10 mouse cellular contexts compared by ENCODE assay signal in the genomic region with DNA sequence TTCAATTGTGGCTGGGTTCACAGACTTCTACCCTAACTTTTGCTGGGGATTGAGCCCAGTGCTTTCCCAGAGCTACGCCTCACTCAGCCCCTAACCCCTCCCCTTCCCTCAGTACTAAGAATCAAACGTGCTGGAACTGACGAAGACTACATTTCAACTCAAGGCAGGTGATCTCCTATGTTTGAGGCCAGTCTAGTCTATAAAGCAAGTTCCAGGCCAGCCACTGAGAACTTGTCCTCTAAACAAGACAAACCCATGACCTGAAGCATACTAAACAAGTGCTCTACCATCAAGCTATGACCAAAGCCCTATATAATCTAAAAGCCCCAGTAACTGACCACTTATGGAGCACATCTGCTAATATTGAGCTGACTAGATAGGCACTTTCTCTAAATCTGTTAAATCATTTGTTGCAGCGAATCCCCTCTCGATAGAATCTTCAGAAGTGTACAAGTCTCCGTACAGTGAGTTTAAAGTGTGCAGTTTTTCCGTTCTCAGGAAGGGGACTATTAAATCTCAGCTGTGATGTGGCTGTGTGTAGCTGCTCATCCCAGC. TPM values are rescaled to one million over a fixed set of nuclear protein-coding genes. Genes with fewer than 3 reads are reported as not detected.
DNase-seq lines count a peak whose midpoint lies in the region; ATAC-seq and TF ChIP-seq lines count a peak whose summit lies in the region.
"Had no signal": no experiment of that assay in that cellular context is flagged by ENCODE, and none has a peak within 500 bp of the region (broad histone marks: within the 10 kb centered on the region; RNA-seq: fewer than 3 reads in every experiment).

No protein-coding gene starts in this region.

- intact Hi-C loops in left cerebral cortex, postnatal 36 days (cut with DNase I) = loop anchor here (2.0 kb wide), 1 partner anchor 13 kb away; no protein-coding TSS in a partner anchor

- H3K4me2 ChIP-seq in heart, embryonic 15.5 days = peak overlapping the region; percentile 78
- peak overlapping the region; percentile 78; the same call in 1 of the 2 replicates for H3K4me2 ChIP-seq in hindbrain, postnatal 0 days (ENCODE audit: low read depth, low read length)
- H3K4me2 ChIP-seq in midbrain, embryonic 15.5 days = peak overlapping the region; percentile 70

- H3K9me3 ChIP-seq in heart, embryonic 15.5 days (replicated peaks) = no peaks in the 10 kb centered on the region
- no peaks in the 10 kb centered on the region for H3K9me3 ChIP-seq in embryonic facial prominence, embryonic 10.5 days
- no peaks in the 10 kb centered on the region for H3K9me3 ChIP-seq in hindbrain, postnatal 0 days (ENCODE audit: low read length)
- no peaks in the 10 kb centered on the region for H3K9me3 ChIP-seq in midbrain, embryonic 15.5 days

- ATAC-seq in heart, embryonic 15.5 days (replicated peaks; ENCODE audit: insufficient number of reproducible peaks, insufficient read depth, low FRiP score, low read depth) = no peak
- ATAC-seq in hindbrain, postnatal 0 days = no peak
- ATAC-seq in midbrain, embryonic 15.5 days (replicated peaks) = no peak

- no peaks in the 10 kb centered on the region for H3K27me3 ChIP-seq in heart, embryonic 15.5 days
- H3K27me3 ChIP-seq in embryonic facial prominence, embryonic 10.5 days (replicated peaks; ENCODE audit: low read depth, poor library complexity, severe bottlenecking) = no peaks in the 10 kb centered on the region
- no peaks in the 10 kb centered on the region for H3K27me3 ChIP-seq in hindbrain, postnatal 0 days (ENCODE audit: insufficient read depth, low read length)
- H3K27me3 ChIP-seq in midbrain, embryonic 15.5 days (replicated peaks) = no peaks in the 10 kb centered on the region

- peaks cover 12% of the 10 kb centered on the region for H3K36me3 ChIP-seq in heart, embryonic 15.5 days
- H3K36me3 ChIP-seq in embryonic facial prominence, embryonic 10.5 days (replicated peaks) = peaks cover 34% of the 10 kb centered on the region
- H3K36me3 ChIP-seq in hindbrain, postnatal 0 days (ENCODE audit: insufficient read depth, low read length) = no peaks in the 10 kb centered on the region
- H3K36me3 ChIP-seq in midbrain, embryonic 15.5 days (replicated peaks) = 0 out of 2 replicates have a peak, but pooled peaks cover 5% of the 10 kb centered on the region

- no peak for DNase-seq in heart, adult 18-20 months
- no peak for DNase-seq in embryonic facial prominence, embryonic 10.5 days (ENCODE audit: low spot score)
- no peak for DNase-seq in hindbrain, postnatal 0 days (ENCODE audit: low spot score)
- no peak for DNase-seq in c-Kit-positive CD71-positive TER-119-positive erythroid progenitor cells, embryonic 14.5 days (ENCODE audit: low spot score)
- no peak for DNase-seq in ovary, adult 18-20 months (ENCODE audit: low spot score)
- no peak for DNase-seq in left cerebral cortex, postnatal 36 days (ENCODE audit: low spot score in 2 of 2)
- DNase-seq: lung, postnatal 4 days; thymus, adult 18-20 months had no signal

- peak overlapping the region; percentile 59; the same call in 1 of the 2 replicates for H3K4me3 ChIP-seq in heart, embryonic 15.5 days
- H3K4me3 ChIP-seq in embryonic facial prominence, embryonic 10.5 days = peak overlapping the region; percentile 68
- H3K4me3 ChIP-seq in hindbrain, postnatal 0 days (ENCODE audit: low read length) = no peak overlapping the region
- 0 out of 2 replicates have a peak overlapping the region, but pooled peaks have one; percentile 47 for H3K4me3 ChIP-seq in midbrain, embryonic 15.5 days

- peak overlapping the region; percentile 64; the same call in 1 of the 2 replicates for H3K9ac ChIP-seq in heart, embryonic 15.5 days
- H3K9ac ChIP-seq in hindbrain, postnatal 0 days (replicated peaks; ENCODE audit: low read length) = peak overlapping the region; percentile 81; the same call in 1 of the 2 replicates
- 0 out of 2 replicates have a peak overlapping the region, but pooled peaks have one; percentile 44 for H3K9ac ChIP-seq in midbrain, embryonic 15.5 days

- WGBS in heart, embryonic 15.5 days = 32% methylated on average over 7 of the region's 7 CpGs
- WGBS in embryonic facial prominence, embryonic 10.5 days = 42% methylated on average over 7 of the region's 7 CpGs
- 38% methylated on average over 7 of the region's 7 CpGs for WGBS in hindbrain, postnatal 0 days
- WGBS in midbrain, embryonic 15.5 days = 33% methylated on average over 7 of the region's 7 CpGs

- peak overlapping the region; percentile 89 for H3K27ac ChIP-seq in heart, embryonic 15.5 days
- no peak overlapping the region for H3K27ac ChIP-seq in embryonic facial prominence, embryonic 10.5 days (replicated peaks)
- H3K27ac ChIP-seq in hindbrain, postnatal 0 days = peak overlapping the region; percentile 98
- peak overlapping the region; percentile 92 for H3K27ac ChIP-seq in midbrain, embryonic 15.5 days

- H3K4me1 ChIP-seq in heart, embryonic 15.5 days (replicated peaks) = peaks cover 55% of the 10 kb centered on the region
- H3K4me1 ChIP-seq in embryonic facial prominence, embryonic 10.5 days = peaks cover 50% of the 10 kb centered on the region
- H3K4me1 ChIP-seq in hindbrain, postnatal 0 days (ENCODE audit: insufficient read depth, low read length) = peaks cover 21% of the 10 kb centered on the region; the same call in 1 of the 2 replicates
- peaks cover 64% of the 10 kb centered on the region for H3K4me1 ChIP-seq in midbrain, embryonic 15.5 days

- no peak for TF ChIP-seq CTCF in hindbrain, postnatal 0 days (IDR thresholded peaks at IDR 0.05; ENCODE audit: low read depth)

RNA-seq across cellular contexts. Expression of a gene that starts 14.5 kb away (rescaled TPM):
- 62.5 and 71.8 TPM in 2 replicates for polyA plus RNA-seq in heart, embryonic 15.5 days (2015; fragmentation: Nextera tagmentation; extraction: Ambion mirVana)
- total RNA-seq in heart, adult 18-20 months (2021) = 10 to 100 TPM; 40.6 to 45.0 TPM
- polyA plus RNA-seq in embryonic facial prominence, embryonic 10.5 days (2016; fragmentation: Nextera tagmentation; extraction: Ambion mirVana) = 86.7 TPM in 2 replicates
- total RNA-seq in hindbrain, postnatal 0 days (2014; rRNA removed) = 44.7 and 51.2 TPM in 2 replicates
- 119 and 124 TPM in 2 replicates for polyA plus RNA-seq in hindbrain, postnatal 0 days (2015; fragmentation: Nextera tagmentation; extraction: Ambion mirVana)
- 181 and 182 TPM in 2 replicates for polyA plus RNA-seq in midbrain, embryonic 15.5 days (2015; fragmentation: Nextera tagmentation; extraction: Ambion mirVana)
- 100 to 1,000 TPM in 1 of 2 experiments, 10 to 100 TPM in 1; 86.5 to 106 TPM for total RNA-seq in left cerebral cortex, postnatal 36 days (2021)
